In genomic region chr5:33349706-33350105, GRCm38 (mm10) we compare ENCODE assay signal across 22 mouse cellular contexts. TPM values are rescaled to one million over a fixed set of nuclear protein-coding genes. Genes with fewer than 3 reads are reported as not detected.
DNase-seq lines count a peak whose midpoint lies in the region; TF ChIP-seq lines count a peak whose summit lies in the region.
"Had no signal": no experiment of that assay in that cellular context is flagged by ENCODE, and none has a peak within 500 bp of the region (broad histone marks: within the 10 kb centered on the region; RNA-seq: fewer than 3 reads in every experiment).

No protein-coding gene starts in this region.

- no peaks in the 10 kb centered on the region for H3K27me3 ChIP-seq in MEL (ENCODE audit: control insufficient read depth in 1 of 2, insufficient read depth in 2 of 2, low read length in 2 of 2)
- H3K27me3 ChIP-seq: CH12.LX; embryonic facial prominence, embryonic 12.5 days; forebrain, embryonic 12.5 days; Patski had no signal

- no peak overlapping the region for H3K9ac ChIP-seq in MEL (ENCODE audit: control insufficient read depth, low read depth, low read length, poor library complexity, severe bottlenecking)
- H3K9ac ChIP-seq: embryonic facial prominence, embryonic 12.5 days; forebrain, embryonic 12.5 days had no signal

- H3K79me2 ChIP-seq in MEL (ENCODE audit: control insufficient read depth, insufficient read depth, low read length, poor library complexity): peaks cover 77% of the 10 kb centered on the region

- H3K4me1 ChIP-seq in MEL (ENCODE audit: control insufficient read depth in 1 of 2, insufficient read depth in 2 of 2, low read length in 2 of 2): peaks cover 25 to 27% of the 10 kb centered on the region in 2 experiments
- peaks cover 28% of the 10 kb centered on the region for H3K4me1 ChIP-seq in embryonic fibroblast, embryonic 13.5 days (ENCODE audit: control insufficient read depth, insufficient read depth, low read length)

- DNase-seq in 3T3-L1 (ENCODE audit: low read depth, low spot score) (peak; percentile 51), MEL (ENCODE audit: low read depth, low spot score) (peak; percentile 22)
- DNase-seq in lung, postnatal 4 days: no peak
- DNase-seq in right cerebral cortex, adult 18-20 months: no peak
- DNase-seq: adrenal gland, adult 8-10 months; adrenal gland, postnatal 14 days; adrenal gland, postnatal 36 days; B cell, adult 2 months; cerebellum, adult 11-12 months; cerebellum, adult 2 months; cerebellum, adult 9-10 months; cerebellum, postnatal 10 days; cerebellum, postnatal 25 days had no signal

- no peaks in the 10 kb centered on the region for H3K9me3 ChIP-seq in MEL (replicated peaks; ENCODE audit: insufficient read depth, low read length)
- H3K9me3 ChIP-seq: embryonic facial prominence, embryonic 10.5 days; embryonic facial prominence, embryonic 12.5 days; forebrain, embryonic 10.5 days; forebrain, embryonic 12.5 days; G1E had no signal

- peaks cover under 1 to 46% of the 10 kb centered on the region in 2 experiments for H3K36me3 ChIP-seq in MEL (ENCODE audit: control insufficient read depth in 1 of 2, insufficient read depth in 2 of 2, low read length in 2 of 2)

- H3K27ac ChIP-seq in MEL (ENCODE audit: control insufficient read depth, low read depth, low read length): no peak overlapping the region
- 0 out of 2 replicates have a peak overlapping the region, but pooled peaks have one; percentile 44 for H3K27ac ChIP-seq in embryonic fibroblast, embryonic 13.5 days (ENCODE audit: insufficient read depth, low read length)
- H3K27ac ChIP-seq: embryonic facial prominence, embryonic 10.5 days; embryonic facial prominence, embryonic 12.5 days; forebrain, embryonic 10.5 days; forebrain, embryonic 12.5 days had no signal

- no peak for TF ChIP-seq POLR2A in MEL (IDR thresholded peaks at IDR 0.05; ENCODE audit: control insufficient read depth in 1 of 2, insufficient read depth in 1 of 2, low read depth in 1 of 2, low read length in 2 of 2, poor library complexity in 1 of 2)
- TF ChIP-seq POLR2A in embryonic fibroblast, embryonic 13.5 days (IDR thresholded peaks at IDR 0.05; ENCODE audit: low read depth, low read length): no peak

- TF ChIP-seq EP300 in MEL (IDR thresholded peaks at IDR 0.05; ENCODE audit: low read depth in 1 of 2, low read length in 2 of 2): no peak

- TF ChIP-seq RAD21 in MEL (IDR thresholded peaks at IDR 0.05; ENCODE audit: low read depth, low read length): no peak

- H3K4me3 ChIP-seq in MEL (ENCODE audit: control insufficient read depth in 1 of 2, insufficient read depth in 1 of 2, low read depth in 2 of 2, low read length in 2 of 2): no peak overlapping the region
- H3K4me3 ChIP-seq in embryonic fibroblast, embryonic 13.5 days (ENCODE audit: insufficient read depth, low read length): no peak overlapping the region
- H3K4me3 ChIP-seq: embryonic facial prominence, embryonic 10.5 days; embryonic facial prominence, embryonic 12.5 days; erythroblast, embryonic 14.5 days; forebrain, embryonic 10.5 days; forebrain, embryonic 12.5 days had no signal

- no peak for TF ChIP-seq CTCF in MEL (IDR thresholded peaks at IDR 0.05 in 2 of 3, conservative IDR thresholded peaks at IDR 0.05 in 1 of 3; ENCODE audit: control insufficient read depth in 1 of 3, insufficient read depth in 1 of 3, low read depth in 2 of 3, low read length in 3 of 3, poor library complexity in 1 of 3, severe bottlenecking in 1 of 3)
- TF ChIP-seq CTCF in embryonic fibroblast, embryonic 13.5 days (IDR thresholded peaks at IDR 0.05; ENCODE audit: borderline replicate concordance, insufficient read depth, low read length): no peak

TF ChIP-seq in MEL, 35 proteins besides CTCF, POLR2A, EP300 and RAD21:
- TF ChIP-seq HCFC1 (IDR thresholded peaks at IDR 0.05; ENCODE audit: low read depth, low read length) (no peak), MYC (IDR thresholded peaks at IDR 0.05; ENCODE audit: low read depth, low read length) (no peak), POLR2AphosphoS2 (IDR thresholded peaks at IDR 0.05; ENCODE audit: low read length) (no peak), ELF1 (IDR thresholded peaks at IDR 0.05; ENCODE audit: low read depth, low read length) (no peak), KAT2A (conservative IDR thresholded peaks at IDR 0.05; ENCODE audit: low read depth, low read length) (no peak), TCF12 (IDR thresholded peaks at IDR 0.05; ENCODE audit: low read depth, low read length) (no peak), NRF1 (IDR thresholded peaks at IDR 0.05; ENCODE audit: insufficient read depth, low read depth, low read length, poor library complexity, severe bottlenecking) (no peak), GATA1 (IDR thresholded peaks at IDR 0.05; ENCODE audit: low read depth, low read length) (no peak)
TF ChIP-seq in MEL: peak in this region for 0.

RNA-seq across cellular contexts. Expression of gene Maea, which starts 14.4 kb away (rescaled TPM):
- 140 and 151 TPM in 2 replicates for total RNA-seq in MEL (2012; rRNA removed)
- polyA plus RNA-seq in MEL (2012; ENCODE audit: insufficient read depth in 1 of 2, insufficient read length in 2 of 2, low read depth in 1 of 2, low replicate concordance in 2 of 2, missing spikeins in 1 of 2): 100 to 1,000 TPM in 1 of 2 experiments, not detected in 1; 224 TPM
- polyA plus RNA-seq in embryonic fibroblast, embryonic 13.5 days (2011; ENCODE audit: insufficient read length, low read depth, missing spikeins): 135 and 148 TPM in 2 replicates

RNA-seq across cellular contexts. Expression of gene Uvssa, which starts 28.6 kb away (rescaled TPM):
- 4.7 and 6.3 TPM in 2 replicates for total RNA-seq in MEL (2012; rRNA removed)
- 10 to 100 TPM in 1 of 2 experiments, not detected in 1; 10.6 TPM for polyA plus RNA-seq in MEL (2012; ENCODE audit: insufficient read depth in 1 of 2, insufficient read length in 2 of 2, low read depth in 1 of 2, low replicate concordance in 2 of 2, missing spikeins in 1 of 2)
- 11.9 and 15.0 TPM in 2 replicates for polyA plus RNA-seq in embryonic fibroblast, embryonic 13.5 days (2011; ENCODE audit: insufficient read length, low read depth, missing spikeins)

Comparison
In these comparisons a context has a peak if more than half of its experiments do, and no peak if none do; other contexts are left out.
1. DNase-seq: peak in 3T3-L1 (single experiment) and MEL (single experiment); none in lung, postnatal 4 days (0 of 2) and right cerebral cortex, adult 18-20 months (single experiment).